Mouse (Mus musculus) forebrain, embryonic 14.5 days (tissue): ENCODE results near the gene Oxld1. TPM values are rescaled to one million over a fixed set of nuclear protein-coding genes. Genes with fewer than 3 reads are reported as not detected.

Experiments used
- ATAC-seq: fragments of 200-750 bp; cut with Nextera tagmentation; 2 replicates; pipeline ENCODE4 v1.8.0; 2017; ENCODE audit warnings: mild to moderate bottlenecking, moderate library complexity
- DNase-seq: peaks from one replicate; pipeline ENCODE4 v3.0.0-alpha.2; 2015; ENCODE audit warnings: low spot score
- H3K27ac ChIP-seq: fragments of 300-500 bp; sonication (generic); 2 replicates; pipeline ENCODE4 v1.5.1; 2014; ENCODE audit warnings: low read depth, mild to moderate bottlenecking, control low read depth, low read length, moderate library complexity
- H3K27me3 ChIP-seq: fragments of 300-500 bp; sonication (generic); replicated peaks from 2 replicates; pipeline ENCODE4 v1.6.1; 2014; ENCODE audit warnings: low read length, control low read depth, mixed read lengths; ENCODE audit not compliant: control insufficient read depth, insufficient read depth
- H3K36me3 ChIP-seq: fragments of 300-500 bp; sonication (generic); 2 replicates; pipeline ENCODE4 v1.6.1; 2014; ENCODE audit warnings: low read length, control low read depth; ENCODE audit not compliant: control insufficient read depth, insufficient read depth
- H3K4me1 ChIP-seq: fragments of 300-500 bp; sonication (generic); 2 replicates; pipeline ENCODE4 v1.6.1; 2014; ENCODE audit warnings: antibody characterized with exemption, low read length, control low read depth; ENCODE audit not compliant: control insufficient read depth, insufficient read depth
- H3K4me2 ChIP-seq: fragments of 300-500 bp; sonication (generic); 2 replicates; pipeline ENCODE4 v1.6.1; 2014; ENCODE audit warnings: mild to moderate bottlenecking, control low read depth, low read length
- H3K4me3 ChIP-seq: fragments of 300-500 bp; sonication (generic); 2 replicates; pipeline ENCODE4 v1.5.1; 2014; ENCODE audit warnings: low read depth, low read length, control low read depth
- H3K9ac ChIP-seq: fragments of 300-500 bp; sonication (generic); 2 replicates; pipeline ENCODE4 v1.6.1; 2014; ENCODE audit warnings: mild to moderate bottlenecking, low read length, control low read depth, moderate library complexity
- H3K9me3 ChIP-seq: fragments of 300-500 bp; sonication (generic); replicated peaks from 2 replicates; pipeline ENCODE4 v1.6.1; 2016; ENCODE audit warnings: low read length, control low read depth, mixed read lengths; ENCODE audit not compliant: control insufficient read depth
- WGBS: fragments of 180-500 bp; shearing (Covaris S2); extraction: QIAGEN DNeasy Blood & Tissue Kit; methylation state at CpG from one replicate; pipeline ENCODE4 v1.1.7; 2014; 5-methylcytosine and 5-hydroxymethylcytosine counted together
- polyA plus RNA-seq: library from polyadenylated mRNA; unstranded; fragments of >200 nt; fragmentation: Nextera tagmentation; extraction: Ambion mirVana; gene quantifications from 2 replicates; pipeline ENCODE4 v1.2.1, GENCODE M21; 2014

The Oxld1 gene
- polyA plus RNA-seq, 1 experiment from 2014 or later: 15.3 TPM

DNA sequence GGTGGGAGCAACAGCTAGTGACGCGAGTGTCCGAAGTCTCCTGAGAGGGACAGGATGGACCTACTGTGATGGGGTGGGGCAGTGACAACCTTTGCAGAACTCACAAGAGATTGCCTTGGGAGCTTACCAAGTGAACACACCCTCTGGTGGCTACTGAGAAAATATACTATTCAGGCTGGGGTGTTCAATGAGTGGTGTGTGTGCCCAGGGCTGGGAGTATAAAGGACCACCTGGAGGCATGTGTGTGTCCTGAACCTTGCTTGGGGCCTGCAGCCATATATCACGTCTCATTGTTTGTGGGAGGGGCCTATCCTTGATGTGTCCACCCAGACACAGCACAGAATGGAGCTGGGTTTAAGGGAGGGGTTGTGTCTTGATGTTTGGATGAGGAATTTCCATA, 30.6 kb upstream of the Oxld1 start:
- no peak overlapping the region for H3K4me2 ChIP-seq
- no peaks in the 10 kb centered on the region for H3K27me3 ChIP-seq
- no peak overlapping the region for H3K4me3 ChIP-seq
- DNase-seq (no peak), ATAC-seq (no peak)
- H3K9ac ChIP-seq: no peak overlapping the region
- H3K4me1 ChIP-seq: peaks cover 24% of the 10 kb centered on the region
- WGBS: 79% methylated on average over 4 of the region's 4 CpGs
- no peaks in the 10 kb centered on the region for H3K9me3 ChIP-seq
- no peak overlapping the region for H3K27ac ChIP-seq
- peaks cover 42% of the 10 kb centered on the region for H3K36me3 ChIP-seq

DNA sequence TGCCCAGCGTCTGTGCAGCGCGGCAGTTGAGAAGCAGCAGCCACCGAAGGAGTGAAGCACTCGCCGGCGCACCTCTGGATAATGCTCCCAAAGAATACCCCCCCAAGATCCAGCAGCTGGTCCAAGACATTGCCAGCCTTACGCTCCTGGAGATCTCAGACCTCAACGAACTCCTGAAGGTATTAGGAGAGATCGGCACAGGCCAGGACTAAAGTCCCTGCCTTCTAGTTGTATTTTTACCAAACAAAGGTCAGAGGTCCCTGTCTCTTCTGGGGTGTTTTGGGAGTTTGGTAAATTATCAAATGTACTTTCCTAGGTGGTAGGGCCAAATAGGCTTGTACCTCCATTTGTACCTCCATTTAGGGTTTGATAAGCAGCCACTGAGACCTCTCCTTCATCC, 27.4 kb upstream of the Oxld1 start:
- H3K9ac ChIP-seq: peak overlapping the region; percentile 86
- H3K27me3 ChIP-seq: no peaks in the 10 kb centered on the region
- WGBS: 9% methylated on average over 10 of the region's 10 CpGs
- peak overlapping the region; percentile 97 for H3K4me3 ChIP-seq
- peaks cover 74% of the 10 kb centered on the region for H3K36me3 ChIP-seq
- H3K9me3 ChIP-seq: no peaks in the 10 kb centered on the region
- H3K4me2 ChIP-seq: peak overlapping the region; percentile 90
- H3K27ac ChIP-seq: peak overlapping the region; percentile 91; the same call in 1 of the 2 replicates
- no peak for ATAC-seq
- no peak for DNase-seq
- peaks cover 7% of the 10 kb centered on the region for H3K4me1 ChIP-seq

DNA sequence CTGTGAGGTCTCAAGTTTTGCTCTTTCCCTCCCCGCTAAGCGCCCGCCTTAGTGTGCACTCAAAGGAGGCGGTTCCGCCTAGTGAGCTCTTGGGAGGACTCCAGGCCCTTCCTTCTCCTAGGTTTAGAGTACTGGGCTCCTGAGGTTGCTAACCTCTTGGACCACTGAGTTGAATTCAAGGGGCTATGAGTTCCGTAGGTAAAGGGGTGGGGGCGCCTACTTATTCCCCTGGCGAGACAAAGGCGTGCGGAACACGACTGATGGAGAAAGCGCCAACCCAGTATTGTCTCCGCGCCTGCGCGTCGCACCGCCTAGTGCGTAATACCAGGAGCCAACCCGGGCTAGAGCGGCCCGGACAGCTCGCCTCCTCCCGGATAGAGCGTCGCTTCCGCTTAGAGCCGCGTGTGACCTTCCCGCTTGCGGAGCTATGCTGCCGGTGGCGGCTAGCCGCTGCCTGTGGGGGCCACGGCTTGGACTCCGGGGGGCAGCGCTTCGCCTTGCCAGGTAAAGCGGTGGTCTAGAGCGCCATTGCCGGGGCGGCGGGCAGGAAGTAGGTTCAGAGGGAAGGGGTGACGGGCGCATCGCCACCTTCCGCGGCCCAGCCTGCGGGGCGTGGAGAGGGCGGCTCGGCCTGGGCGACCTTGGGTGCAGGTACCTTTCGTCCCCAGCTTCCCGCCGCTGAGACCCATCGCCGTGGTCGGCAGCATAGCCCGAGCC, 26.6 kb upstream of the Oxld1 start, which contains the start of gene Mrpl12:
TSS of gene Mrpl12 (plus strand) at position 349 of the 717 bp plus-strand sequence.
- H3K27me3 ChIP-seq: no peaks in the 10 kb centered on the region
- peak within 1 kb of the TSS; percentile 90 for H3K4me2 ChIP-seq
- H3K27ac ChIP-seq: peak within 1 kb of the TSS; percentile 91
- H3K4me1 ChIP-seq: peaks cover 7% of the 10 kb centered on the region
- peak; percentile 97 for ATAC-seq
- peak within 1 kb of the TSS; percentile 97 for H3K4me3 ChIP-seq
- peak; percentile 99 for DNase-seq
- no peaks in the 10 kb centered on the region for H3K9me3 ChIP-seq
- H3K9ac ChIP-seq: peak within 1 kb of the TSS; percentile 86
- under 1% methylated on average over 59 of the region's 60 CpGs for WGBS
- peaks cover 74% of the 10 kb centered on the region for H3K36me3 ChIP-seq

DNA sequence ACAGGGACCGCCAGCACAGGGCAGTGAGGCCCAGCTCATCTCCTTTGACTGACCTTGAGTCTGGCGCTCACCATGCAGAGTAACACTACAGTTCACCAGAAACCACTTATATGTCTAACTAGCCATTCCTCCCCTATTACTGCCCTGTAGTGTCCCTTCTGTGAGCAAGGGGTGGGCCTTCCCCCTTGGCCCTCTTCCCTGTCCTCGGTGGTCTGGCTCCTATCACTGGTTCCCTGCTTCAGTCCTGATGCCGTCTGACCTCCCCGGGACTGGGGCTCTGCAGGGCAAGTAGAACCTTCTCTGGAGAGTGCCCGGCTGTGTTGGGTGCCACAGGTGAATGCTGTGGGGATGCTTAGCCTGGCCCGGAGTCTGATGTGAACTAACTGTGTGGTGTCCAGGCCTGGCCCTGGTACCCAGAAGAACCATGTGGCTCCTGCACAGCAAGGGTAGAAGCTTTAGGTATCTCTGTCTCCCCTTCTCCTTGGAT, 25.6 kb upstream of the Oxld1 start:
- Histone ChIP-seq H3K4me2 (peak overlapping the region; percentile 90; the same call in 1 of the 2 replicates), H3K36me3 (peaks cover 75% of the 10 kb centered on the region), H3K27ac (peak overlapping the region; percentile 91), H3K4me3 (peak overlapping the region; percentile 97; the same call in 1 of the 2 replicates), H3K4me1 (peaks cover 7% of the 10 kb centered on the region), H3K9ac (peak overlapping the region; percentile 86; the same call in 1 of the 2 replicates), H3K9me3 (no peaks in the 10 kb centered on the region), H3K27me3 (no peaks in the 10 kb centered on the region)
- 86% methylated on average over 7 of the region's 7 CpGs for WGBS
- no peak for ATAC-seq
- DNase-seq: no peak

DNA sequence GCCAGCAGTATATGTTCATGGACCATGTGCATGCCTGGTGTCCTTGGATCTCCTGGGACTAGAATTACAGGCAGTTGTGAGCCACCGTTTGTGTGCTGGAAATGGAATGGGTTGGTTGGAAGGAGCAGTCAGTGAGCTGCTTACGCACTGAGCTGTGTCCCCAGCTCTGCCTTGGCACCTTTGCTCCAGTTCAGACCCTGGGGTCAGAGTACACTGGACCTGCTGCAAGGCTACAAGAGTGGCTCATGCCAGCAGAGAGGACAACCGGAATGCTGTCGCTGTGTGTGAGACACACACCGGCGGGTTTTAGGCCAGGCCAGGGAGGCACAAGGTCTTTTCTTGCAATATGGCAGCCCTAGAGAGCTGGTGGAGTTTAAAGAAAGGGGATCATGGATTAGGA, 14.2 kb upstream of the Oxld1 start:
- Histone ChIP-seq H3K27me3 (no peaks in the 10 kb centered on the region), H3K27ac (no peak overlapping the region), H3K36me3 (peaks cover 75% of the 10 kb centered on the region), H3K4me2 (no peak overlapping the region), H3K9me3 (no peaks in the 10 kb centered on the region), H3K4me3 (no peak overlapping the region), H3K9ac (no peak overlapping the region), H3K4me1 (peaks cover 3% of the 10 kb centered on the region; the same call in 1 of the 2 replicates)
- 99% methylated on average over 6 of the region's 6 CpGs for WGBS
- no peak for ATAC-seq
- DNase-seq: no peak

DNA sequence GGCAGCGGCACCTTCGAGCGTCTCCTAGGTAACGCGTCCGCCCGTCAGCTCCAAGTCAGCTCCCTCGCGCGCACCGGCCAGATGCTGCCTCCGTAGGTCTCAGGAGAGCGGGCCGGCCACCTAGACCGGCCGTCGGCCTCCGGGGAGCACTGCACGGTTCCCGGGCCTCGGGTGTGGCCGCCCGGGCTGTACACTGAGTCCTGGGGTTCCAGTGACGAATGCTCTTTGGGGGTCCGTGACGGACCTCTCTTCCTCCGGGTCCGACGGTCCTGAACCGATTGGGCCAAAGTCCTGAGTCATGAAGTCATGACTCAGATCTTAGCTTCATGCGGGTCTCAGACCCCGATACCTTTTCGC, 9.8 kb upstream of the Oxld1 start:
- Histone ChIP-seq H3K27ac (peak overlapping the region; percentile 24; the same call in 1 of the 2 replicates), H3K4me1 (peaks cover 11% of the 10 kb centered on the region), H3K4me3 (peak overlapping the region; percentile 90), H3K9me3 (no peaks in the 10 kb centered on the region), H3K4me2 (peak overlapping the region; percentile 72), H3K36me3 (peaks cover 58% of the 10 kb centered on the region), H3K9ac (peak overlapping the region; percentile 80), H3K27me3 (no peaks in the 10 kb centered on the region)
- DNase-seq (no peak), ATAC-seq (peak; percentile 68)
- WGBS: 3% methylated on average over 33 of the region's 33 CpGs

DNA sequence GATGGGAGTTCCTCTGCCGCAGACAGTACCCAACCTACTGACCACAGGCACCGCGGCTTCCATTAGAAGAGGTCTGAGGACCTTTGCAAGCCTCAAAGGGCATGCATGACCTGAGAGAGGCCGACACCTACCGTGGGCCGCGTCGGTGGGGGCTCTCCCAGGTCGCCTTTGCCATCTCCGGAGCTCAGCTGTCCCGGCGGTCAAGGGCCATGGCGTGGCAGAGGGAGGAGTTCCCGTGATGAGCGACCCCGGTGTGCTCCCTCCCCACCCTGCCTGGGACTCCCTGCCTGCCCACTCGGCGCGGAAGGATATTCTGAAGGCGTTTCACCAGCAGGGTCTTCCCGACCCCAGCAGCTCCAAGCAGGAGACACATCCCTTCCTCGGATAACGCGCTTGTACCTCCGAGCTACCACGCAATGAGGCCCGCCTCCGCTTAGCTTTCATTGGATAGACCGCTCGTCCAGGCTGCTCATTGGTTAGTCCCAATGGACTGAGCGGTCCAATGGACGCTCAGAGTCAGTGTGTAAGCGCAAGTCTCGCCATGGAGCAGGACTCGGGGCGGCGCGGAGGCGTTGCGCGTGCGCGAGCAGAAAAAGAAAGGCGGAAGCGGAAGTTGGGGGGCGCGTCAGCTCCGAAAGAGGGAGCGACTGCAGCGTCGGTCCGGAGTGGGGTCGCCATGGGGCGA, 9.3 kb upstream of the Oxld1 start, which contains the start of gene Arl16:
TSS of gene Arl16 (minus strand) at position 557 of the 685 bp plus-strand sequence.
- ATAC-seq: peak; percentile 100
- peak; percentile 100 for DNase-seq

DNA sequence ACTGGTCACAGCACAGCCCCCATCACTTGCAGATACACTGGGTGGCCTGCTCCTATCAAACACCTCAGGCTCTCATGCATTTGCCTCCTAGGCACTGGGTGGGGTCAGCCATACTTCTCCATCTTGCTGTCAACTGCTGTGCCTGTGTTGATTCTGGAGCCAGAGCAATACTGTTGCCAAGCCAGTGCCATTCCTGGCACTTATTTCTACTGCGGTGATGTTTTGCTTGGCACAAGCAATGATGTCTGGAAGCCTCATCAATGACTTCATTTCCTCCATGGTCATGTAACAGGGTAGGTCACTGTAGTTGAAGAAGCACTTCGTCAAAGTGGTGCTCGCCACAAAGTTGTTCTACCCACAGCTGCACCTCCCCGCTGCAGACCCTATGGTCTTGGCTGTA, 7.7 kb upstream of the Oxld1 start:
- DNase-seq (no peak), ATAC-seq (no peak)
- Histone ChIP-seq H3K4me2 (no peak overlapping the region), H3K4me1 (peaks cover 11% of the 10 kb centered on the region), H3K4me3 (no peak overlapping the region), H3K9me3 (no peaks in the 10 kb centered on the region), H3K27me3 (no peaks in the 10 kb centered on the region), H3K36me3 (peaks cover 58% of the 10 kb centered on the region), H3K27ac (no peak overlapping the region), H3K9ac (no peak overlapping the region)
- 97% methylated on average over 4 of the region's 4 CpGs for WGBS

More for the DNA sequence above, 9.3 kb upstream of the Oxld1 start, which contains the start of gene Arl16:
- under 1% methylated on average over 52 of the region's 54 CpGs for WGBS
- no peaks in the 10 kb centered on the region for H3K27me3 ChIP-seq
- H3K9ac ChIP-seq: peak within 1 kb of the TSS; percentile 92
- H3K36me3 ChIP-seq: peaks cover 58% of the 10 kb centered on the region
- no peaks in the 10 kb centered on the region for H3K9me3 ChIP-seq
- peak within 1 kb of the TSS; percentile 97 for H3K4me2 ChIP-seq
- H3K27ac ChIP-seq: peak within 1 kb of the TSS; percentile 80
- H3K4me3 ChIP-seq: peak within 1 kb of the TSS; percentile 90
- peaks cover 11% of the 10 kb centered on the region for H3K4me1 ChIP-seq
